Mouse (Mus musculus) kidney, embryonic 15.5 days (tissue): ENCODE data around the gene Supt4a. TPM values are rescaled to one million over a fixed set of nuclear protein-coding genes. Genes with fewer than 3 reads are reported as not detected.

ENCODE experiments used
- ATAC-seq: fragments of 200-750 bp; cut with Nextera tagmentation; replicated peaks from 2 replicates; pipeline ENCODE4 v1.8.0; 2017; ENCODE audit warnings: moderate TSS enrichment; ENCODE audit not compliant: low FRiP score
- H3K27ac ChIP-seq: fragments of 300-500 bp; sonication (generic); 2 replicates; pipeline ENCODE4 v1.5.1; 2015; ENCODE audit warnings: mild to moderate bottlenecking, inconsistent platforms
- H3K27me3 ChIP-seq: fragments of 300-500 bp; sonication (generic); 2 replicates; pipeline ENCODE4 v1.6.1; 2015; ENCODE audit warnings: inconsistent platforms
- H3K36me3 ChIP-seq: fragments of 300-500 bp; sonication (generic); 2 replicates; pipeline ENCODE4 v1.6.1; 2015; ENCODE audit warnings: inconsistent platforms
- H3K4me1 ChIP-seq: fragments of 300-500 bp; sonication (generic); 2 replicates; pipeline ENCODE4 v1.6.1; 2015; ENCODE audit warnings: inconsistent platforms
- H3K4me2 ChIP-seq: fragments of 300-500 bp; sonication (generic); 2 replicates; pipeline ENCODE4 v1.6.1; 2015; ENCODE audit warnings: moderate library complexity, mild to moderate bottlenecking, inconsistent platforms
- H3K4me3 ChIP-seq: fragments of 300-500 bp; sonication (generic); replicated peaks from 2 replicates; pipeline ENCODE4 v1.5.1; 2015; ENCODE audit warnings: mild to moderate bottlenecking, inconsistent platforms
- H3K9ac ChIP-seq: fragments of 300-500 bp; sonication (generic); 2 replicates; pipeline ENCODE4 v1.6.1; 2015; ENCODE audit warnings: mild to moderate bottlenecking, inconsistent platforms
- H3K9me3 ChIP-seq: fragments of 300-500 bp; sonication (generic); replicated peaks from 2 replicates; pipeline ENCODE4 v1.6.1; 2016; ENCODE audit warnings: inconsistent platforms
- WGBS: fragments of 180-500 bp; shearing (Covaris S2); methylation state at CpG from one replicate; pipeline ENCODE4 v1.1.7; 2015; ENCODE audit warnings: mixed read lengths; 5-methylcytosine and 5-hydroxymethylcytosine counted together
- polyA plus RNA-seq: library from polyadenylated mRNA; unstranded; fragments of >200 nt; fragmentation: Nextera tagmentation; extraction: Ambion mirVana; gene quantifications from 2 replicates; pipeline ENCODE4 v1.2.1, GENCODE M21; 2015

Supt4a gene
- polyA plus RNA-seq, 1 experiment from 2014 or later = 164 TPM

DNA sequence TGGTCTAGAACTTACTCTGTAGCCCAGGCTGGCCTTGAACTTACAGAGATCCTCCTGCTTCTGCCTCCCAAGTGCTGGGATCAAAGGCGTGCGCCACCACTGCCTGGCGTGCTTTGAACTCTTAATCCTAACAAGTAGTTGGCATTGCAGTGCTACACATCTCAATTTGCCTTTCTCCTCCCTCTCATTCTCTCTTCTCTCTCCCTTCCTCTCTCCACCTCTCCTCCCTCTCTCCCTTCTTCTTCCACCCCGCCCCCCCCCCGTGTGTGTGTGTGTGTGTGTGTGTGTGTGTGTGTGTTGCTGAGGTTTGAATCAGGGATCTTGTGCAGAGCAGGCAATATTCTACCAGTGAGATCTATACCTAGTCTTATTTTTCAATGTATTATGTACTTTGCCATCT is 10.0 kb downstream of the Supt4a start:
- Histone ChIP-seq H3K36me3 (peaks cover 30% of the 10 kb centered on the region), H3K4me2 (no peak overlapping the region), H3K4me3 (no peak overlapping the region), H3K9me3 (no peaks in the 10 kb centered on the region), H3K27ac (no peak overlapping the region), H3K27me3 (no peaks in the 10 kb centered on the region), H3K4me1 (peaks cover 16% of the 10 kb centered on the region), H3K9ac (no peak overlapping the region)
- 95% methylated on average over 4 of the region's 5 CpGs for WGBS
- no peak for ATAC-seq

DNA sequence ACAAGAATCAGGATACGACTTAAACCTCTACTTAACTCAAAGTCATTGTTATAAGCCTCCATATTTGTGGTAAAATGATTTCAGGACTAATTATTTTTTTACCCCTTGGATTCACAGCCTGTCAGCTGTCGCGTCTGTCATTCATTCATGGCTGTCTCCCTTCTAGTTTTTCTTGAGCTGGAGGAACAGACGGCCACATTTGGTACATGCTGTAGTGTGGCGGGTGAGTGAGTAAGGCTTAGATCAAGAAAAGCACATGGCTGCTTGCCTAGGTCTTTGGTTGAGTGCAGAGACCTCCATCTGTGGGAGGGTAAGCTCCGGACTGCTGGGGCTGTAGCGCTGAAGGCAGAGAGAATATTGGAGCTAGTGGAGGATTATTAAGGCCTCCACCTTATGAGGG is 10.4 kb downstream of the Supt4a start:
- H3K27me3 ChIP-seq = no peaks in the 10 kb centered on the region
- H3K4me1 ChIP-seq = peaks cover 16% of the 10 kb centered on the region
- no peak for ATAC-seq
- no peak overlapping the region for H3K4me3 ChIP-seq
- WGBS = 93% methylated on average over 7 of the region's 7 CpGs
- H3K36me3 ChIP-seq = peaks cover 26% of the 10 kb centered on the region
- H3K4me2 ChIP-seq = no peak overlapping the region
- H3K27ac ChIP-seq = no peak overlapping the region
- H3K9ac ChIP-seq = no peak overlapping the region
- no peaks in the 10 kb centered on the region for H3K9me3 ChIP-seq

DNA sequence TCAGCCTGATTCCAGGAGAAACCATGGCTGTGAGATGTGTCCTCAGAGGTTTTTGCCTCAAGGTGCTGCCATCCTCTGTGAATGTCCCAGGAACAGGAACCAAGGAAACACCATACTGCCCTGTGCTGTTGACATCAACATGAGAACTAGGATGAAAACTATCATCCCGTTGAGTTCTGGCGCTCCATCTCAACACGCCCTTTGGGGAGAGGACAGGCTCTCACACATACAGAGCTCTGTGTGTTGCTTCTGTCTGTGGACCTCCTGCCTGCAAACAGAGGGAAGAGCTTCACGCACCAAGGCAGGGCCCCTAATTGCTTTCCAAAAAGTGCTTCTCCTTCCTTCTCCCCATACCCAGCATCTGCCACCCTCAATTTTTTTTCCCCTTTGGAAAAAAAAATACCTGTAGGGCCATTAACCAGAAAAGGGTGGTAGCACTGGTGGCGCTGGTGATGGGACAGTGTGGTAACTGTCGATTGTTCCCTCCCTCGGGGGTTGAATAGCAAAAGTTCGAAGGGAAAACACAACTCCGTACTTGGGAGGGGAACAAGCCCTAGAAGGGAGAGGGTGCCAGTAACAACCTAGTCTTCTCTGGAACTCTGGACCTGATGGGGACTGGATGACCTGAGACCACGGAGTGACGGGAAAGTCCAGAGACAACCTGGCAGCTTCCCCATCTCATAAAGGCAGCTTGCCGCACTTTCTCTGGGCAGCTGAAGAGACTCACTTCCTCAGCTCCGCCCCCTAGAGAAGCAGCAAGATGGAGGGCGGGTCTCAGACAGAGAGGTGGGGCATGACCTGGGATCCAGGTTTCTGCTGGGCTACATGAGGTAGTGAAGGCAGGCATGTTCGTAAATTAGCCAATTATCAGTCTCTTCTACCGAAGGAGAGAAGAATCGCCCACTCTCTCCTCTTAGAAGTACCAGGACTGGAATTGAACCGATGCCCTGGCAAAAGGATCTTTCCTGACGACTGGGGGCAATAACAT is 11.1 kb downstream of the Supt4a start:
- WGBS = 28% methylated on average over 19 of the region's 19 CpGs
- peak overlapping the region; percentile 19 for H3K4me3 ChIP-seq

DNA sequence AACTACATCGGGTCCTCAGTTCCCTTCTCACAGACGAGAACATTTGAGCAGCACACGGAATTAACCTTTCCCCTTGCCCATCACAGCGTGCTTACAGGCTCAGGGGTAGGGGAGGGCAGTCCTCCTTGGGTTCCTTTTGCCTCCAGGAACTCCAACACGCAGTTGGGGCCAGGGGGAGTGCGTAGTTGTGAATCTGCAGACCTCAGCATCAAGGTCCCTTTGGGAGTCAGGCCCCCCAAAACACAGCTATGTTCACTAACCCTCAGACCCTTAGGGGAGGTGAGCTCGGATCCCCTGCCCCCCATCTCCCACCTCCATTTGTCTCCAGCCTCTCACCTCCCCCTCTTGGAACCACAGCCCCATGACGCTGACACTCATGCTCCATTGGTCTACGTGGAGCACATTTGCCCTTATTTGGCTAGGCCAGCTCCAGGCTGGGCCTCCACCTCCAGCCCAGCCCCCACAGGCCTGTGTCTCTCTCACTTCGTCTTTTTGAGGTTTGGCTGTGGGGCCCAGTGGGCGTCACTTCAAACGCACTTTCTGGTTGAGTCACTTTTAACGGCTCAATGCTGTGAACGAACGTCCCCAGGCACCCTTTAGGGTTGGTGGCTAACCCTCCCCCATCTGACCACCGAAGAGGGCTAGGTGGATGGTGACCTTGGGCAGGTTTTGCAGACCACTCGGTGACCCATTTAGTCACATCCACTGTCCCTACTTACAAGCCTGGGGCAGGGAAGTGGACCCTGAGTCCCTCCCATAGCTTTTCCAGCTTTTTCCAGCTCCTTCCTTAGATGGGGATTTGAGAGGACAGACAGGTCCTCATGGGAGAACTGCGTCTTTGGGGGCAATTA is 12.1 kb downstream of the Supt4a start:
- H3K9me3 ChIP-seq = no peaks in the 10 kb centered on the region
- no peak overlapping the region for H3K9ac ChIP-seq
- H3K27ac ChIP-seq = peak overlapping the region; percentile 76
- H3K4me3 ChIP-seq = peak overlapping the region; percentile 19; the same call in 1 of the 2 replicates
- WGBS = 20% methylated on average over 18 of the region's 18 CpGs
- H3K4me1 ChIP-seq = peaks cover 18% of the 10 kb centered on the region
- peak overlapping the region; percentile 46 for H3K4me2 ChIP-seq
- no peaks in the 10 kb centered on the region for H3K27me3 ChIP-seq
- peaks cover 11% of the 10 kb centered on the region for H3K36me3 ChIP-seq
- peak; percentile 89 for ATAC-seq

More for the DNA sequence above, 11.1 kb downstream of the Supt4a start:
- H3K27ac ChIP-seq = peak overlapping the region; percentile 76
- no peaks in the 10 kb centered on the region for H3K9me3 ChIP-seq
- peaks cover 16% of the 10 kb centered on the region for H3K4me1 ChIP-seq
- peaks cover 21% of the 10 kb centered on the region for H3K36me3 ChIP-seq
- peak overlapping the region; percentile 46 for H3K4me2 ChIP-seq
- peak; percentile 78 for ATAC-seq
- no peaks in the 10 kb centered on the region for H3K27me3 ChIP-seq
- H3K9ac ChIP-seq = no peak overlapping the region

DNA sequence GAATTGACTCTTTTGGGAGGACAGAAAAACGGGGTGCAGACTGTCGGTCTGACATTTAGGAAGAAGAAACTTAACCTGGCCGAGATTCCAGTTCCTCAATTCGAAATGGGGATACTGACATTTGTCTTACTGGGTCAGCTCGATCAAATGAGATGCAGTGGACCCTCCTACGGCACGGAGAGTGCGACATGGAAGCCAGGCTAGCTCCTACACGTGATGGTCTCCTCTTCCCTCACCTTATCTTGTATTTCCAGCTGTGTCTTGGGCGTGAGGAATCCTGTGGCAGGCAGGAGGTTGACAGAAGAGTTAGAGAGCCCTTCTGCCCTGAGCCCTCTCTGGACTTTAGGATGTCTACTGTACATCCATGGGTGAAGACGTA is 12.7 kb downstream of the Supt4a start:
- 79% methylated on average over 11 of the region's 11 CpGs for WGBS
- no peaks in the 10 kb centered on the region for H3K27me3 ChIP-seq
- peaks cover 23% of the 10 kb centered on the region for H3K4me1 ChIP-seq
- 0 out of 2 replicates have a peak, but pooled peaks have one; percentile 48 for ATAC-seq
- H3K27ac ChIP-seq = peak overlapping the region; percentile 76
- H3K36me3 ChIP-seq = peaks cover 5% of the 10 kb centered on the region
- no peaks in the 10 kb centered on the region for H3K9me3 ChIP-seq
- no peak overlapping the region for H3K9ac ChIP-seq
- H3K4me3 ChIP-seq = no peak overlapping the region
- H3K4me2 ChIP-seq = no peak overlapping the region

DNA sequence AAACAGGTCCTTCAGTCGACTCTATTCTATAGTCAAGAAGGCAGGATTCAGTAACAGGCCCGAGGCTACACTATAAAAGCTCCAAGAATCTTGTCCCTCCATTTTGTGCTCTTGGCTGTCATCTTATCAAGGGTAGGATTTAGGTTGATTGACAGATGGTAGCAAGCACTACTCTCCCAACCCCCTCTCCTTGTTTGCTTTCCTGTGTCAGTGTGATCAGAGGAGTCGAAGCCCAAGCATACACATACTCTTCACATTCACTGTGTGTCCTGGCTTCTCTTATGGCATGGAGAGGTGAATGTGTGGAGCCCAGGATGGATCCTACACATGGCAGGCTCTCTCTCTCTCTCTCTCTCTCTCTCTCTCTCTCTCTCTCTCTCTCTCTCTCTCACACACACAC is 13.2 kb downstream of the Supt4a start:
- 73% methylated on average over 3 of the region's 3 CpGs for WGBS

DNA sequence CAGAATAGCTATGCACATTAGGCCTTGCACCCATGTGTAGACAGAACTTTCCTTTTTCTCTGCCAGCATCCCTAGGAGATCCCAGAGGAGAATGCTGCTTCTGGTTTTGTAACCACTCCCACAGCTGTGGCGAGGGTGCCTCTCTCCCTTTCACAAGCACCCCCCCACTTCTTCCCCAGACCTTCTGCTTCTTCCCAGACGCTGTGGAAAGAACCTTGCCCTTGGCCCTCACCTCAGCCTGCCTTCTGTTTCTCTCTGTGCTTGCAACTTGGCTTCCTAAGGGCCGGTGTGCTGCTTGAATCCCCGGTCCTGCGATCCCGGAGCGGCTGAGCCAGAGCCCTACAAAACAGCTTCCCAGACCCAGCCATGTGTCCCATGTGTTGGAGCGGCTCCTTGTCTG is 13.7 kb downstream of the Supt4a start:
- Histone ChIP-seq H3K4me2 (0 out of 2 replicates have a peak overlapping the region, but pooled peaks have one; percentile 4), H3K4me1 (peaks cover 23% of the 10 kb centered on the region), H3K9ac (no peak overlapping the region), H3K9me3 (no peaks in the 10 kb centered on the region), H3K27me3 (no peaks in the 10 kb centered on the region), H3K27ac (peak overlapping the region; percentile 18; the same call in 1 of the 2 replicates), H3K36me3 (no peaks in the 10 kb centered on the region), H3K4me3 (no peak overlapping the region)
- WGBS = 83% methylated on average over 8 of the region's 8 CpGs
- ATAC-seq = no peak

More for the DNA sequence above, 13.2 kb downstream of the Supt4a start:
- no peak overlapping the region for H3K4me2 ChIP-seq
- no peak overlapping the region for H3K4me3 ChIP-seq
- H3K27me3 ChIP-seq = no peaks in the 10 kb centered on the region
- H3K9ac ChIP-seq = no peak overlapping the region
- H3K36me3 ChIP-seq = 0 out of 2 replicates have a peak, but pooled peaks cover under 1% of the 10 kb centered on the region
- no peak for ATAC-seq
- peaks cover 23% of the 10 kb centered on the region for H3K4me1 ChIP-seq
- no peaks in the 10 kb centered on the region for H3K9me3 ChIP-seq
- peak overlapping the region; percentile 76; the same call in 1 of the 2 replicates for H3K27ac ChIP-seq

DNA sequence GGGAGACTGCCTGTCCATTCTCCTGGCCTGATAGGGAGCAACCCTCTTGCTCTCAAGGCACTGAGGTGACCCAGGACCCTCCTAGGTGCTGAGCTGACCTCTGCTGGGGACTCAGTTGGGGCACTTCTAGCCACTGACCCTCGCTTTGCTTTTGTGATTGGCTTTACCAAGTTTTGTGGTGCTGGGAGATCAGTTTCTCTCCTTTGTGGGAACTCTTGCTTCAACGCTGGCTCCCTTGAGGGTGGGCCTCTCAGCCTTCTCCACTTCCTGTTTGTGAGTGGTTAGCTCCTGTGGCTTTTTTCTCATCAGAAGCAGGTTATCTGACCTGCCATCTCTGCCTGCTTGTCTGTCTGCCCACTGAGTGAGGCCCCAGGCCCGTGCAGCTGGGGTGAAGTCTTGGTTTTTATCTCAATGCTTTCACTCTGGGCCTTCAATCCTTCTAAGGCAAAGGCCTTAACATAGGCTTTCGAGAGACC is 14.2 kb downstream of the Supt4a start:
- H3K4me2 ChIP-seq = 0 out of 2 replicates have a peak overlapping the region, but pooled peaks have one; percentile 4
- no peak overlapping the region for H3K4me3 ChIP-seq
- no peaks in the 10 kb centered on the region for H3K36me3 ChIP-seq
- H3K27ac ChIP-seq = peak overlapping the region; percentile 18; the same call in 1 of the 2 replicates
- no peaks in the 10 kb centered on the region for H3K27me3 ChIP-seq
- H3K9me3 ChIP-seq = no peaks in the 10 kb centered on the region
- ATAC-seq = no peak
- H3K4me1 ChIP-seq = peaks cover 27% of the 10 kb centered on the region
- no peak overlapping the region for H3K9ac ChIP-seq
- WGBS = 64% methylated on average over 4 of the region's 4 CpGs

DNA sequence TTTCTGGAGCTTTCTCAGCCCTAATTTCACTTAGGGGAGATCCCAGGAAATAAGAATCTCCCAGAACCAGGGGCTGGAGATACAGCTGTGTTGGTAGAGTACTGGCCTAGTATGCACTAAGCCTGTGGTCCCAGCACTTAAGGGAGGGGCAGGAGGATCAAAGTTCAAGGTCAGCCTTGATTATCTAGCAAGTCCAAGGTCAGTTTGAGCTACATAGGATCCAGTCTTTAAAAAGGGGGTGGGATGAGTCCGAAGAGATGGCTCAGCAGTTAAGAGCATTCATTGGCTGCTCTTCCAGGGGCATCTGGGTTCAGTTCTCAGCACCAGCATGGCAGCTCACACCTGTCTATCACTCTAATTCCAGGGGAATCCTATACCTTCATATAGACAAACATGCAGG is 15.0 kb downstream of the Supt4a start:
- Histone ChIP-seq H3K27me3 (no peaks in the 10 kb centered on the region), H3K27ac (no peak overlapping the region), H3K9ac (no peak overlapping the region), H3K4me2 (no peak overlapping the region), H3K36me3 (no peaks in the 10 kb centered on the region), H3K4me1 (peaks cover 30% of the 10 kb centered on the region), H3K9me3 (no peaks in the 10 kb centered on the region), H3K4me3 (no peak overlapping the region)
- 76% methylated on average over 1 of the region's 1 CpGs for WGBS
- ATAC-seq = no peak

DNA sequence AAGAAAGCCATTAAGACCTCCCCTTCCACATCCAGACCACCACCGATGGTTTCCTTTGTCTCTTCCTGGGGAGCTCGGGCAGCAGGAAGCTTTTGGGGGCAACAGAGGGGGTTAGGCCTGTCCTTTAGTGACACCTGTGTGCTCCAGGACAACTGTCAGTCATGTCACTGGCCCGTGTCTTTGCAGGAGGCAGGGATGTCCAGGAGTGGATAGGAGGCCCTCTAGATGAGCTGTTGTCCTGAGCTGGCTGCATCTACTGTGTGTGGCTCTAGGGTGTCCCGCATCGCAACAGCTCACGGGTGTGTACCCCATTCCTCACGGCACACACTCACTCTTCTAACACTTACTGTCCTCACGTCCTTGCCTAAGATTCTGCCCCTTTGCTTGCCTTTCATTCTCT is 15.9 kb downstream of the Supt4a start:
- 88% methylated on average over 8 of the region's 8 CpGs for WGBS
- no peaks in the 10 kb centered on the region for H3K36me3 ChIP-seq

DNA sequence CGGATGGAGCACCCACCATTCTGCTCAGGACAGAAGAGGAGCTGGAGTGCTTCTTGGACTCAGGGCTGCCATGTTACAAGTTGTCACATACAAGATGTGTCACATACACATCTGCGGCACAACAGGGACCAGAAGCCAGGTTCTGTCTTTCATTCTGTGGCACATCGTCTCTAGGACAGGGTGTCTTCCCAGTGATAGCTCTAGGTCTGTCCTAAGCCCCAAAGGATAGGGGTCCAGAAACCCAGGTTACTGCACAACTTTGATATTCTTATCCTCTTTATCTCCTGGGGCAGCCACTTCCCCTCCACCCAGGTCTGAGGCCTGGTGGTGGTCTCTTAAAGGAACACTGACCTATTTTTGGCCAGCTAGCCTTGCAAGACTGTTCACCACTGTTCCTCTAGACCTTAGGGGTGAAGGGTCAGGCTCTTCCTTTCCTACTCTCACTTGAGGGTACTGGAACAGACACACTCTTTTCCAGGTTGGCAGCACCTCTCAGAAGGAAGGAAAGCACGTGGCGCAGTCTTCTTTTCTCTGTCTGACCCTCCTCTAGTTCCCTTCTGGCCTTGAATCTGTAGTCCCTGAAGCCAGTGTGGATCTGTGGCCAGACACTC is 16.6 kb downstream of the Supt4a start:
- WGBS = 87% methylated on average over 5 of the region's 5 CpGs
- ATAC-seq = no peak
- Histone ChIP-seq H3K4me2 (no peak overlapping the region), H3K27ac (no peak overlapping the region), H3K27me3 (peaks cover under 1% of the 10 kb centered on the region; the same call in 1 of the 2 replicates), H3K9ac (no peak overlapping the region), H3K4me3 (no peak overlapping the region), H3K36me3 (no peaks in the 10 kb centered on the region), H3K9me3 (no peaks in the 10 kb centered on the region), H3K4me1 (peaks cover 21% of the 10 kb centered on the region)

More for the DNA sequence above, 15.9 kb downstream of the Supt4a start:
- no peak overlapping the region for H3K4me3 ChIP-seq
- ATAC-seq = no peak
- no peak overlapping the region for H3K4me2 ChIP-seq
- no peak overlapping the region for H3K9ac ChIP-seq
- no peaks in the 10 kb centered on the region for H3K9me3 ChIP-seq
- peaks cover 29% of the 10 kb centered on the region for H3K4me1 ChIP-seq
- H3K27ac ChIP-seq = no peak overlapping the region
- H3K27me3 ChIP-seq = no peaks in the 10 kb centered on the region
